Mouse (Mus musculus) kidney, adult 2 months (tissue): Measurements from ENCODE around the gene Ppp3ca. TPM values are rescaled to one million over a fixed set of nuclear protein-coding genes. Genes with fewer than 3 reads are reported as not detected.

Experiments
- DNase-seq: peaks from one replicate; pipeline ENCODE4 v3.0.0; 2021
- H3K27ac ChIP-seq: fragments of 200-500 bp; 2 replicates; pipeline ENCODE4 v1.5.1; 2012; ENCODE audit warnings: low read depth, low read length, control low read depth, inconsistent platforms; ENCODE audit not compliant: insufficient read depth
- H3K27me3 ChIP-seq: fragments of 200-500 bp; replicated peaks from 2 replicates; pipeline ENCODE4 v1.6.1; 2012; ENCODE audit warnings: mild to moderate bottlenecking, moderate library complexity, low read length, inconsistent platforms; ENCODE audit not compliant: control insufficient read depth, insufficient read depth
- H3K36me3 ChIP-seq: fragments of 200-500 bp; 2 replicates; pipeline ENCODE4 v1.6.1; 2012; ENCODE audit warnings: mild to moderate bottlenecking, moderate library complexity, low read length, inconsistent platforms; ENCODE audit not compliant: control insufficient read depth, insufficient read depth
- H3K4me1 ChIP-seq: fragments of 200-500 bp; 2 replicates; pipeline ENCODE4 v1.6.1; 2011; ENCODE audit warnings: low read length; ENCODE audit not compliant: control insufficient read depth, insufficient read depth
- H3K4me3 ChIP-seq: fragments of 200-500 bp; 2 replicates; pipeline ENCODE4 v1.5.1; 2011; ENCODE audit warnings: mild to moderate bottlenecking, low read depth, low read length, control low read depth; ENCODE audit not compliant: insufficient read depth
- CTCF ChIP-seq: fragments of 200-500 bp; conservative IDR thresholded peaks from 2 replicates; pipeline ENCODE4 v1.5.1; 2011; ENCODE audit warnings: low read depth, mild to moderate bottlenecking, control low read depth, low read length, moderate library complexity, mixed read lengths; ENCODE audit not compliant: insufficient read depth, insufficient read length
- POLR2A ChIP-seq: fragments of 200-500 bp; IDR thresholded peaks from one replicate; pipeline ENCODE4 v1.6.1; 2011; ENCODE audit warnings: low read depth, low read length, control low read depth
- WGBS: fragments of 180-500 bp; shearing (Covaris S2); methylation state at CpG from one replicate; pipeline ENCODE4 v1.1.7; 2018; 5-methylcytosine and 5-hydroxymethylcytosine counted together
- polyA plus RNA-seq: library from polyadenylated mRNA; depleted of rRNA; stranded (reverse); fragments of >200 nt; gene quantifications from 2 replicates; pipeline ENCODE4 v1.2.3, GENCODE M21; 2012

Gene Ppp3ca
- polyA plus RNA-seq, 1 experiment = 14.0 TPM

GRCm38 (mm10) chr3:136727877-136728276 is 58.0 kb downstream of the Ppp3ca start:
- Histone ChIP-seq H3K27me3 (no peaks in the 10 kb centered on the region), H3K27ac (no peak overlapping the region), H3K4me1 (peaks cover 6% of the 10 kb centered on the region; the same call in 1 of the 2 replicates), H3K36me3 (no peaks in the 10 kb centered on the region), H3K4me3 (no peak overlapping the region)
- 89% methylated on average over 2 of the region's 2 CpGs for WGBS
- DNase-seq = no peak
- TF ChIP-seq CTCF (no peak), POLR2A (no peak)

GRCm38 (mm10) chr3:136729978-136730377 is 60.1 kb downstream of the Ppp3ca start:
- WGBS = 76% methylated on average over 10 of the region's 10 CpGs
- TF ChIP-seq CTCF = no peak
- no peak for TF ChIP-seq POLR2A
- no peaks in the 10 kb centered on the region for H3K4me1 ChIP-seq
- no peaks in the 10 kb centered on the region for H3K27me3 ChIP-seq
- no peak overlapping the region for H3K4me3 ChIP-seq
- H3K36me3 ChIP-seq = no peaks in the 10 kb centered on the region
- no peak overlapping the region for H3K27ac ChIP-seq
- no peak for DNase-seq

DNA sequence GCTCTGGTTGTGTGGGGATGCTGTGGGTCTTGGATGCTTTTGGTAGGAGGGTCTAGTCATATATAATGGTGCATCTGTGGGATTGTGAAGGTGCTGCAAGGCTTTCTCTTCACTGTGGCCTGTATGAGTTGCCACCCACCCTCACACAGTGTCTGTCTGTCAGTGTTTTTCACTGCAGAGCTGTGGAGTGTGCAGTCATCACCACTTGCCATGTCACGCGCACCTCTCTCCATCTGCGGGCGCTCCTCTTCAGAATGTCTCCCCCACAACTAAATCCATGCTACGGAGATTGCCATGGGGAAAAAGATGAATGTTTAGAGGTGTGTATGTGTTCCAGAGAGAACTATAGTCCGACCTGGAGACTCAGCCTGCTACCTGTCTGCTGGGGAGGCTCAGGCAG is 61.7 kb downstream of the Ppp3ca start:
- DNase-seq = no peak
- no peak overlapping the region for H3K4me3 ChIP-seq
- TF ChIP-seq CTCF (no peak), POLR2A (no peak)
- H3K27me3 ChIP-seq = no peaks in the 10 kb centered on the region
- peaks cover 5% of the 10 kb centered on the region; the same call in 1 of the 2 replicates for H3K4me1 ChIP-seq
- WGBS = 92% methylated on average over 6 of the region's 6 CpGs
- H3K27ac ChIP-seq = no peak overlapping the region
- H3K36me3 ChIP-seq = no peaks in the 10 kb centered on the region

DNA sequence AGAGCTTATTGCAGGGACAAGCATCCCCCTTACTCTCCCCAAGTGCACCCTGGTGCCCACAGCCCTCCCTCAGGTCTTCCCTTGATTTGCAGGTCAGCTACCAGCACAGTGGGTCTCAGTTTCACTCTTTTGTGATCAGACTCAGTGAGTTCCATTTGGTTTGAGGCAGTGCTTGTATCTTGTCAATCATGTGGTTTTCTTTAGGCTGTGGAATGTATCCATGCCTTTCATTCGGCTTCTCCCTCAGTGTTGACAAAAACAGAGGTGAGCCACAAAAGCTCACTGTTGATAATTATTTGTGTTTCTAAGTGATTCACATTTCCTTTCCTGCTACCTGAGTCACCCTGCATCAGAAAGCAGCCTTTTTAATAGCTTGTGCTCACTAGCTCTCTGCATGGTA is 66.1 kb downstream of the Ppp3ca start:
- Histone ChIP-seq H3K4me1 (peaks cover 8% of the 10 kb centered on the region; the same call in 1 of the 2 replicates), H3K4me3 (no peak overlapping the region), H3K36me3 (no peaks in the 10 kb centered on the region), H3K27ac (no peak overlapping the region; the same call in 1 of the 2 replicates), H3K27me3 (no peaks in the 10 kb centered on the region)
- TF ChIP-seq CTCF (no peak), POLR2A (no peak)
- DNase-seq = no peak
- 60% methylated on average over 1 of the region's 1 CpGs for WGBS

DNA sequence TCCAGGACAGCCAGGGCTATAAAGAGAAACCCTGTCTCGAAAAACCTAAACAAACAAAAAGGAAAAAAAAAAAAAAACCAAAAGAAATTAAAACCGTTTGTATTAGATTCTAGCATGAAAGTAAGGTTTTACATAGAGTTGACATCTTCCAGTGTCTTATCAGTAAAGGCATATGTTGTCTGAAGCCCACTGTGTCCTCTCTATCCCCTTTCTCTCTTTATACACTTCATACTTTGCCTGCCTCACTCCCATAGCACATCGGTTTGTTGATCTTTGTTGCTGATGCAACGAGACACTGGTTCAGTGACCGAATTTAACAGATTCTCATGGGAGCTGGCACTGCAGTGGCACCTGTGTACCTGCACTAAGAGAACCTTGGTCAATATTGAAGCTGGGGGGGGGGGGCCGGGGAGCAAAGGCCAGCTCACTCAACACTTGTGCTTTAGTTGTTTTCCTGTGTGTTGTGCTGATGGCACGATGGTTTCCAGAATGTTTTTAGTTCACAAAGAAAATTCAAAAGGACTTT is 66.9 kb downstream of the Ppp3ca start:
- Histone ChIP-seq H3K4me3 (no peak overlapping the region), H3K4me1 (peaks cover 14% of the 10 kb centered on the region), H3K27me3 (no peaks in the 10 kb centered on the region), H3K27ac (no peak overlapping the region), H3K36me3 (no peaks in the 10 kb centered on the region)
- DNase-seq = no peak
- TF ChIP-seq POLR2A (no peak), CTCF (no peak)
- 60% methylated on average over 7 of the region's 7 CpGs for WGBS

GRCm38 (mm10) chr3:136738474-136738873 is 68.5 kb downstream of the Ppp3ca start:
- 90% methylated on average over 1 of the region's 1 CpGs for WGBS
- Histone ChIP-seq H3K4me3 (no peak overlapping the region), H3K27me3 (no peaks in the 10 kb centered on the region), H3K4me1 (peaks cover 14% of the 10 kb centered on the region), H3K27ac (no peak overlapping the region), H3K36me3 (no peaks in the 10 kb centered on the region)
- TF ChIP-seq CTCF = no peak
- TF ChIP-seq POLR2A = no peak
- no peak for DNase-seq

- DNase-seq = no peak
- WGBS = 92% methylated on average over 5 of the region's 5 CpGs
- Histone ChIP-seq H3K36me3 (no peaks in the 10 kb centered on the region), H3K27me3 (no peaks in the 10 kb centered on the region), H3K4me3 (no peak overlapping the region), H3K27ac (no peak overlapping the region), H3K4me1 (peaks cover 14% of the 10 kb centered on the region)
- TF ChIP-seq CTCF (no peak), POLR2A (no peak)
Observed at GRCm38 (mm10) chr3:136738914-136739313, 69.0 kb downstream of the Ppp3ca start.
